Mouse (Mus musculus): Measurements from ENCODE around the gene Adcy2.

- TF ChIP-seq CTCF (conservative IDR thresholded peaks at IDR 0.05; ENCODE audit: low read length), result no peak
- no peak for TF ChIP-seq POU5F1 (IDR thresholded peaks at IDR 0.05; ENCODE audit: borderline replicate concordance, low read length)
- TF ChIP-seq NANOG (IDR thresholded peaks at IDR 0.05; ENCODE audit: borderline replicate concordance, low read length), result no peak
Observed at GRCm38 (mm10) chr13:68622792-68623191, 376.5 kb downstream of the Adcy2 start.
